Mouse (Mus musculus): Measurements from ENCODE around the gene Cox18. TPM values are rescaled to one million over a fixed set of nuclear protein-coding genes. Genes with fewer than 3 reads are reported as not detected.
A peak's percentile ranks its signal among the peaks of the same experiment; 100 is the strongest.

The Cox18 gene
- polyA plus RNA-seq, 1 experiment, result 8.6 TPM

DNA sequence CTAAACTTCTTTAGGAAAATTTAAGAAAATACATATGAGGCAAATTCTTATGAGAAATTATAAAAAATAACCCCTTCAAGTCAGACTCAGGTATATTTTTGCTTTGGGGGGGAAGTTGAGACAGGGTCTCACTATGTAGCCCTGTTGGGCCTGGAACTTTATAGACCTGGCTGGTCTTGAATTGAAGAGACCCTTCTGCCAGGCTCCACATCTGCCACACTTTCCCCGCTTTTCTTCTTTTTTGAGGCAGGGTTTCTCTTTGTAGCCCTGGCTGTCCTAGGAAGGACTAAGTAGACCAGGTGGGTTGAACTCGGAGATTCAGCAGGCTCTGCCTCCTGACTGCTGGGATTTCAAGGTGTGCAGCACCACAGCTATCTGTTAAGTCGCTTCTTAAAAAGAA, 2.9 kb upstream of the Cox18 start:
- peaks cover 7% of the 10 kb centered on the region for H3K4me1 ChIP-seq (ENCODE audit: control insufficient read depth, insufficient read depth, low read length)
- no peak overlapping the region for H3K27ac ChIP-seq (ENCODE audit: insufficient read depth, low read depth, low read length)
- TF ChIP-seq CTCF (IDR thresholded peaks at IDR 0.05; ENCODE audit: low read depth, low read length) (no peak), POLR2A (IDR thresholded peaks at IDR 0.05; ENCODE audit: borderline replicate concordance, low read depth, low read length) (no peak)
- no peak overlapping the region for H3K4me3 ChIP-seq (ENCODE audit: insufficient read depth, low read length)

DNA sequence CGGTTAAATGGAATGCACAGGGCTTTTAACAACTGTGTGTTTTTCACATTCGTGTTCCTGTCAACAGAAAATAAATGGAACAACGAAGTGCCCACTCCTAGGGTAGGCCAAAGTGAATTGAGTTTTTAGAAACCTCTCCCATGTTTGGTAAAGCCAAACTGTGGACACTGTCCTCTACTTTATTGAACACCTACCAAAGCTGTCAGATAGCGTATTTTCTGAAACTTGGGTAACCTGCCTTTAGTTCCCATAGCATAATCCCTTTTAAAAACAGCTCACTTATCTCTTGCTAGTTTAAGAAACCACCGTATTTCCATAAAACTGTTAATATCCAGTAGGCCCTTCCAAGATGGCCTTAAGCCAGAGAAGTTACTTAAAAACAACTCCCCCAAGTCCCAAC, 929 bp upstream of the Cox18 start:
- H3K27ac ChIP-seq (ENCODE audit: insufficient read depth, low read depth, low read length), result peak overlapping the region; percentile 78
- peak overlapping the region; percentile 51 for H3K4me3 ChIP-seq (ENCODE audit: insufficient read depth, low read length)
- TF ChIP-seq POLR2A (IDR thresholded peaks at IDR 0.05; ENCODE audit: borderline replicate concordance, low read depth, low read length) (no peak), CTCF (IDR thresholded peaks at IDR 0.05; ENCODE audit: low read depth, low read length) (no peak)
- peaks cover 7% of the 10 kb centered on the region for H3K4me1 ChIP-seq (ENCODE audit: control insufficient read depth, insufficient read depth, low read length)

DNA sequence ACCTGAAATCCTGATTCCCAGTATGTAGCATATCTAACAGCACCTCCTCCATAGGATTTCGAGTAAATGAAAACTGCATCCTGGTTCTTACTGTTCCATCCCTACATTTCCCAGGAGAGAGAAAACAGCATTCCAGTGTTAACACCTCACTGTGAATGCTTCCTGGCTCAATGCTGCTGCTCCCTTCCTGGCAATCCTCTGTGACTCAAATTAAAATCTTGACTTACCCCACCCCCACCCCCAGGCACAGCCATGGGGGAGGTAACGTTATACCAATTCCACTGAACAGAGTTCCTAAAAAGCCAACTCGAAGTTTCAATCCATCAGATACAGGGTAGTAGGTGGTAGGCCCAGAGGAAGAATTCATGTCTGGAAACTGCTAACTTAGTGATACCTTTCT, 864 bp downstream of the Cox18 start:
- TF ChIP-seq POLR2A (IDR thresholded peaks at IDR 0.05; ENCODE audit: borderline replicate concordance, low read depth, low read length), result no peak
- no peak for TF ChIP-seq CTCF (IDR thresholded peaks at IDR 0.05; ENCODE audit: low read depth, low read length)
- H3K4me3 ChIP-seq (ENCODE audit: insufficient read depth, low read length), result peak overlapping the region; percentile 99

DNA sequence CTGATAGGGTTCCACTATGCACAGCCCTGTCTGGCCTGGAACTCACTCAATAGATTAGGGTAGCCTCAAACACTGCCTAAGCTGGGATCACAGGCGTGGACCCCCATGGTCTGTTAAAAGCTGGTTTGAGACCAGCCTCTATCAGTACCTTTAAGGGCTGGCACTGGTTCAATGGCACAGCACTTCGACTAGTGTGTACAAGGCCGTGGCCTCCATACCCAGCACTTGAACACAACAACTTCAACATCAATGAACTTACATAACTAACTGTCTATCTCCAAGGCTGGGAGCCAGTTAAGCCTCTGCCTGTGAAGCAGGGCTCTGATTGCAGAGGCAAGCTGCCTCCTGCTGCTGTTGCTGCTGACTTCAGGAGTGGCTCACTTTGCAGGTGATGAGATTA, 6.0 kb downstream of the Cox18 start:
- Histone ChIP-seq H3K27ac (ENCODE audit: insufficient read depth, low read depth, low read length) (no peak overlapping the region), H3K4me3 (ENCODE audit: insufficient read depth, low read length) (no peak overlapping the region), H3K4me1 (ENCODE audit: control insufficient read depth, insufficient read depth, low read length) (peaks cover under 1% of the 10 kb centered on the region)
- TF ChIP-seq POLR2A (IDR thresholded peaks at IDR 0.05; ENCODE audit: borderline replicate concordance, low read depth, low read length), result no peak
- no peak for TF ChIP-seq CTCF (IDR thresholded peaks at IDR 0.05; ENCODE audit: low read depth, low read length)

More for the DNA sequence above, 864 bp downstream of the Cox18 start:
- Histone ChIP-seq H3K27ac (ENCODE audit: insufficient read depth, low read depth, low read length) (no peak overlapping the region), H3K4me1 (ENCODE audit: control insufficient read depth, insufficient read depth, low read length) (peaks cover 7% of the 10 kb centered on the region)

DNA sequence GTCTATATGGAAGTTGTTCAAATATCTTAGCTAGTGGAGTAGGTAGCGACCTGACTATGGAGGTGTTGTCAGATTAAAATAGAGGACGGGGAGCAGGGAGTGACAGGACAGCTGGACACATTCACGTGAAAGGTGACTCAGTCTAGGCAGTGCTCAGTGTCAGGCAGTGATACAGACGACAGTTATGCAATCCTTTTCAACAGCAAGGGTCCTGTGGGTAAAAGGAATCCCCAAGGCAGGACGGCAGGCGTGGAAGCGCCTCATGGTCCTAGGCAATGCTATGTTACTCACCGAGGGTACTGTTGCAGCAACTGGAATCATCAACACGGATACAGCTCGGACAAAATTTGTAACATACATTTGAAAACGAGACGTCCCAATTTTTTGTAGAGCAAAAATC, 6.6 kb downstream of the Cox18 start:
- Histone ChIP-seq H3K4me3 (ENCODE audit: insufficient read depth, low read length) (no peak overlapping the region), H3K4me1 (ENCODE audit: control insufficient read depth, insufficient read depth, low read length) (no peaks in the 10 kb centered on the region), H3K27ac (ENCODE audit: insufficient read depth, low read depth, low read length) (no peak overlapping the region)
- TF ChIP-seq CTCF (IDR thresholded peaks at IDR 0.05; ENCODE audit: low read depth, low read length) (no peak), POLR2A (IDR thresholded peaks at IDR 0.05; ENCODE audit: borderline replicate concordance, low read depth, low read length) (no peak)

DNA sequence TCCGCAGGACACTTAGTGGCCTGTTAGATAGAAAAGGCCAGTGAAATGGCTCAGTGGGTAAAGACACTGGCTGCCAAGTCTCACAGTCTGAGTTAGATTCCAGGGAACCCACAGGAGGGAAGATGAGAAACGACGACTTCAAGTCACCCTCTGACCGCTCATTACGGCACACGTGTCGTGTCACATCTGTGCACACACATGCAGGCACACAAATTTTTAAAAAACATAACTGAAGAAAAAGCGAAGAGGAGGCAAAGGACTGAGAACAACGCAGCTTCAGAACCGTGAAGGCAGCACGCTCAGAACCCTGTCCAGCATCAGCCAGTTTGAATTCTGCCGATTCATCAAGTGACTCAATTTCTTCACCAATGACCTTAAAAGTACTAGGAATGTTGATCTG, 10.4 kb downstream of the Cox18 start:
- TF ChIP-seq POLR2A (IDR thresholded peaks at IDR 0.05; ENCODE audit: borderline replicate concordance, low read depth, low read length), result no peak
- TF ChIP-seq CTCF (IDR thresholded peaks at IDR 0.05; ENCODE audit: low read depth, low read length), result no peak
- no peak overlapping the region for H3K27ac ChIP-seq (ENCODE audit: insufficient read depth, low read depth, low read length)

DNA sequence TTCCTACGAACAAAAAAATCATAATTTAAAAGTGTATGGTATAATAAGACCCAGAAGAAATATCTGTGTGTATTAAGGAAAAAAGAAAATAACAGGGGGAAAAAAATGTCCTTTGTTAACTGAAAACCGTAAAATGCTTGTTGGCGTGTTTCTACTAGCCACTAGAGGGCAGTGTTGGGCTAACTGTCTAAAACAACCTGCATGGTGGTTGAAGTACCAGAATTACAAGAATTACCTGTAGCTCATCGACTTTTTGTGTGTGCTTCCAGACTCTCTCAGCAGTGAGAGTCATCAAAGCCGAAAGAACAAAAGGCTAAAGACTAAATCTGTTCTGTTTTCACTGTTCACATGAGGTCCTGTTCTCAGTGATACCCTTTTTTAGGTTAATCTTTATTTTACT, 20.6 kb downstream of the Cox18 start:
- no peak overlapping the region for H3K4me3 ChIP-seq (ENCODE audit: insufficient read depth, low read length)
- H3K27ac ChIP-seq (ENCODE audit: insufficient read depth, low read depth, low read length), result no peak overlapping the region
- no peak for TF ChIP-seq CTCF (IDR thresholded peaks at IDR 0.05; ENCODE audit: low read depth, low read length)
- no peak for TF ChIP-seq POLR2A (IDR thresholded peaks at IDR 0.05; ENCODE audit: borderline replicate concordance, low read depth, low read length)
- H3K4me1 ChIP-seq (ENCODE audit: control insufficient read depth, insufficient read depth, low read length), result no peaks in the 10 kb centered on the region

More for the DNA sequence above, 10.4 kb downstream of the Cox18 start:
- Histone ChIP-seq H3K4me1 (ENCODE audit: control insufficient read depth, insufficient read depth, low read length) (no peaks in the 10 kb centered on the region), H3K4me3 (ENCODE audit: insufficient read depth, low read length) (no peak overlapping the region)

DNA sequence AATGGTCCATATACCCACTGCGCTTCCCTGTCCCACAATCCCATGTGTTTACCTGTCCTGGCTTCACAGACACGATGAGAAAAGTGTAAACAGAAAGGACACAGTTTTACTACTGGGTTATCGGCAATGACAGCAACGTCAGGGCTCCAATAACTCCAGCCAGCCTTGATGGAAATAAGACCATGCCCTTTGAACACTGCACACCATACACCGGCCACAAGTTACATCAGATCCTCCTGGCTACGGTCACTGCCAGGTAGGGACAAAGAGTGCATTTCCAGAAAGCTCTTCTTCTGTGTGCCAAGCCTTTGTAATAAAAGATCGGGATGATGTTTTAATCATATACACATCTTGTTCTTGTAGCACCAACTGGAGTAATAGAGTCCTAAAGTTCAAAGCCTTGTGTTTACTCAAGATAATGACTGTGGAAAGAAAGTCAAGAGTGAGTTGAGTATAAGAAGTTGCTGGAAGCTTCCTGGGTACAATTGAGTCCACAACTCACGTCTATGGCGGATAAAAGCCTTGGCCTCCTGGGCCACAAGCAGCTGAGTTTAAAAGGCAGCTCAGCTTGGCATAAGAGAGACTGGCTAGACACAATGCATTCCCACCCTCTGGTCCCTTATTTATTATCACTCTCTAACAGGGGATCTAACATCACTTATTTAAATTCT, 21.2 kb downstream of the Cox18 start:
- TF ChIP-seq CTCF (IDR thresholded peaks at IDR 0.05; ENCODE audit: low read depth, low read length) (no peak), POLR2A (IDR thresholded peaks at IDR 0.05; ENCODE audit: borderline replicate concordance, low read depth, low read length) (no peak)
- Histone ChIP-seq H3K4me1 (ENCODE audit: control insufficient read depth, insufficient read depth, low read length) (no peaks in the 10 kb centered on the region), H3K27ac (ENCODE audit: insufficient read depth, low read depth, low read length) (no peak overlapping the region), H3K4me3 (ENCODE audit: insufficient read depth, low read length) (no peak overlapping the region)

DNA sequence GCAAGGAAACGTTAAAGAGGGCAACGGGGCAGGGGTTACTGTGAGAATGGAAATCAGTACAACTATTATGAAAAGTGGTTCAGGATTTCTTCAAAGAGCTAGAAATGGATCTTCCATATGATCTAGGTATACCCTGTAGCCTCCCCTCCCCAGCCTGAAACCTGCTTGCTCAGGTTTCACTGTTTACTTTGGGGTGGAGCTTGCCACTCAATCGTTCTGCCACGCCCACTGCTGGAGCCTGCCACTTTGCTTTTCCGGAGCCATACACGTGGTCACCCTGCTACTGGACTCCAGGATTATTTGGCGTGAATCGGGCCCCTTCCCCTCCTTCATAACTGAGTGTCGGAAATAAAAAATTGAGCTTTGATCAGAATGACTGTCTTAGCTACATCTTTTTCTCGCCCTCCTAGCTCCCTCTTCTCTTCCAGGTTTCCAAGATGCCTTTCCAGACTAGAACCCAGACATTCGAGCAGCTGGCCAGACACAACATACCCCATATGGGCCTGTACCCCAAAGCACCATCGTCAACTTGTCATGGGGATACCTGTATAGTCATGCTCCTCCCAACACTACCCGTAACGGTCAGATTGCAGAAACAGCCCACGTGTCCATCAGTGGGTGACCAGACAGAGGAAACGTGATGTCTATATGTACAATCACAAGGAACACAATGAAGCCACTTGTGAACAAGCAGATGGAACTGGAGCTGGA, 23.7 kb downstream of the Cox18 start:
- Histone ChIP-seq H3K27ac (ENCODE audit: insufficient read depth, low read depth, low read length) (no peak overlapping the region), H3K4me1 (ENCODE audit: control insufficient read depth, insufficient read depth, low read length) (no peaks in the 10 kb centered on the region), H3K4me3 (ENCODE audit: insufficient read depth, low read length) (no peak overlapping the region)
- no peak for TF ChIP-seq POLR2A (IDR thresholded peaks at IDR 0.05; ENCODE audit: borderline replicate concordance, low read depth, low read length)
- no peak for TF ChIP-seq CTCF (IDR thresholded peaks at IDR 0.05; ENCODE audit: low read depth, low read length)

DNA sequence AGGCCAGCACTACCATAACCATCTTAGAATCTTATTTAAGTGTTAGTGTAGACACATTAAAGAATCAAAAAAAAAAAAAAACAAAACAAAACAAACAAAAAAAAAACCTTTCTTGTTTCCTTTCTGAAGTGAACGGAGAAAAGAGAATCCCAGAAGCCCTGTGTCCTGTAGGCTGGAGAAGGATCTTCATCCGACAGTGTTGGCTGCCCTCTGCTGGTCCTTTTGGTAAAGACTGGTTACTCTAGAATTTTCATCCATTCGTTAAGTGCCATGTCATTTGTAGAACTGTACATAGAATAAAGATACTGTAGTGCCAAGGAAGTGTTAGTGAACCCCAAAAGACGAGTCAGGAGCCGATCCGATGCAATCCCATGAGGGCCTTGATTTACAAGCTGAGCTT, 29.0 kb downstream of the Cox18 start:
- TF ChIP-seq POLR2A (IDR thresholded peaks at IDR 0.05; ENCODE audit: borderline replicate concordance, low read depth, low read length) (no peak), CTCF (IDR thresholded peaks at IDR 0.05; ENCODE audit: low read depth, low read length) (no peak)
- Histone ChIP-seq H3K4me1 (ENCODE audit: control insufficient read depth, insufficient read depth, low read length) (no peaks in the 10 kb centered on the region), H3K27ac (ENCODE audit: insufficient read depth, low read depth, low read length) (no peak overlapping the region), H3K4me3 (ENCODE audit: insufficient read depth, low read length) (no peak overlapping the region)
